Mouse (Mus musculus): ENCODE results near the gene Rftn1. TPM values are rescaled to one million over a fixed set of nuclear protein-coding genes. Genes with fewer than 3 reads are reported as not detected.

The Rftn1 gene
- total RNA-seq, 2 experiments from 2014 or later, result 16.3 to 22.7 TPM

DNA sequence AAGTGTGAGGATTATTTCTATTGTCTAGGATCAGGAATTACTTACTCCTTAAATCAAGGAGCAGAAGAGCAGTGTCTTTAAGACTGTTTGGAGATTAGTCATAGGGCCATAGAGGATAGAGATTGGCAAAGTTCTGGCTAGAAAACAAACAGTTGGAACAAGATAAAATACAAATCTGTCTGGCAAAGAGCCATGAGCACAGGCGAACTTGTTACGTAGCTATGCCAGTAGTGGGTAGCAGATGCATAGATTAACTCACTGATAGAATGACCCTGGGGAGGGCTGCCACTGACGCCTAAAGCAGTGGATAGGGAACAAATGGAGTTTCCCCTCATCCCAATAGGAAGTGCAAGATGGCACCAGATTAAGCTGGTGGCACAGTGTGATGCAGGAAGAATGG is 97.1 kb downstream of the Rftn1 start:
- no peak for DNase-seq

GRCm38 (mm10) chr17:50092848-50093247 is 97.6 kb downstream of the Rftn1 start:
- no peak for DNase-seq

DNA sequence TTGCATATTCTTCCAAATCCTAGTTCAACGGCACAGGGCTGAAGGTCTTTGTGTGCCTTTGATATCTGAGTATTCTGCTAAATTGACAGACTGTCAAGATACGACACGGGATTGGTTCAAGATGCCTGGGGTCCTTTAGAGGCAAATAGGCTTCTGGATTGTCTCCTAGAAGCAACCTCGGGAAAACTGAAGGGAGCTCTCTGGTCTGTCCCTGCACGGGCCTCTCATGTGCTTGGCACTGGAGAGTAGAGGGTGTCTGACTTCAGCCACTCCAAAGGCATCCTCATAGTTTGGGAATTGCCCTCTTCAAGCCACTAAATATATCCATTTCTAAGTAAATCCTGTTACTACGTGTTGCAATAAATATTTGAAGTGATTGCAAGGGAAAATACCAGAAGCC is 98.6 kb downstream of the Rftn1 start:
- DNase-seq, result no peak

DNA sequence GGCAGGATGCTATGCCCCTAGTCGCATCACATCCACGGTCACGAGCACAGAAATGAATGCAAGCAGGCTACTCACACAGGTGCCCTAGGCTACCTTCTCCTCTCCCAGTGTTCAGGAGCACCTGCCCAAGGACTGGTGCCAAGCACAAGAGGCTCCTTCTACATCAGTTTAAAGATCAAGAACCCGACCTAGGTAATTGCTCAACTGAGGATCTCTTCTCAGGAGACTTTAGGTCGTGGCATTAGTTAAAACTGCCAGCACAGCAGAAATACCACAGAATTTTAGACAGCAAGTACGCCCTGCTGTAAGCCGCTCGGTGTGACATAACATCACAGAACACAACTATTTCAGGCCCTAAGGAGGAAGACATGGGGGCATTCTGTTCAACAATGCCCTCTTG is 100.7 kb downstream of the Rftn1 start:
- DNase-seq, result no peak

GRCm38 (mm10) chr17:50088054-50088453 is 102.4 kb downstream of the Rftn1 start:
- DNase-seq, result peak; percentile 31

DNA sequence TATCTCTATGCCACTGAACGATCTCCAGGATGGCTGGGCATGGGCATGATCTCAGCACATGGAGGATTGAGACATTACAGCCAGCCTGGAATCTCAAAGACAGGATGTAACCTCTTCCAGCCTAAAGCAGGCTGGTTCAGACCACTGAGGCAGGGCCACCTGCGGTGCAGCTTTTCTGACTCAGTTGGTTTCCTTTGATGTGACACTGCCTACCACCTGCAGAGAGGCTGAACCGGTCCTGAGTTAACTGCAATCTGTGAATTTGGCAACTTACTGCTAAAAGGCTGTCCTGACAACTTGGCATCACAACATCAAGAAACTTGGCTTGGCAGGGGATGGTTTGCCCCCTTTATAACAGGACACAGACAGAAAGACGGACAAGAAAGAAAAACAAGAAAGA is 103.6 kb downstream of the Rftn1 start:
- DNase-seq, result no peak

DNA sequence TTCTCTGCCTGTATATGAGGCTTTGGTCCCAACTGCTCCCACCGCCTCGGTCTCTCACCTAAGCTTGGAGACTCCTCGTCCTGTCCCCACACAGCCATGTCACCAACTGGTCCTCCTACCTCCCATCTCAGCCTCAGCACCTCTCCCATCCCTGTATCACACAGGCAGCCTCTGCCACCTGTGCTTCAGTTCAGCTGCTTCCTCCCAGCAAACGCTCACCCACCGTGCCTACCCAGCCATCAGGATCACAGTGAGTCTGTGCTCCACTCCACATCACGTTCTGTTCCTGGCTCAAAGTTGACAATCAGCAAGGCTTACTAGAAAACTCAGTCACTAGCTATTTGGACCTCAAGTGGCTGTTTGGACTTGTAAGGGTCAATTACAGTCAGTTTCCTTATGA is 105.8 kb downstream of the Rftn1 start:
- DNase-seq, result no peak

- no peak for DNase-seq
These were observed 106.5 kb downstream of the Rftn1 start for GRCm38 (mm10) chr17:50083937-50084336.

DNA sequence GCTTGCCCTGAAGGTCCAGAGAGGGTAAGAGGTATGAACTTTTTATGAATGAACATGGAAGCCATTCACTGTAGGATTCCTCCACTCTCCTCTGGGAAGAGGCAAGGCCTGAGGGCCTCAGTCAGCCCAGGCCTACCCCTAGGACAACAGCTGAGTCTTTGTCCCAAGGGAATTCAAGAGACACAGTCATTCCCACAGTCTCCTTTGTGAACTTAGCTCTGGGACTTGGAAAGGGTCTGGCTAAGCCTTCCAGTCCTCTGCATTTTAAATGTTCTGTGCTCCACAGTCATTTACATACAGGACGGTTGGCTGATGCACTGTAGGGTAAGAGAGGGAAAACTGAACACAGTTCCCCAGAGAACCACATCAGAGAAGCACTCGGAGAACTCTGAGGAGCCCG is 107.5 kb downstream of the Rftn1 start:
- no peak for DNase-seq

DNA sequence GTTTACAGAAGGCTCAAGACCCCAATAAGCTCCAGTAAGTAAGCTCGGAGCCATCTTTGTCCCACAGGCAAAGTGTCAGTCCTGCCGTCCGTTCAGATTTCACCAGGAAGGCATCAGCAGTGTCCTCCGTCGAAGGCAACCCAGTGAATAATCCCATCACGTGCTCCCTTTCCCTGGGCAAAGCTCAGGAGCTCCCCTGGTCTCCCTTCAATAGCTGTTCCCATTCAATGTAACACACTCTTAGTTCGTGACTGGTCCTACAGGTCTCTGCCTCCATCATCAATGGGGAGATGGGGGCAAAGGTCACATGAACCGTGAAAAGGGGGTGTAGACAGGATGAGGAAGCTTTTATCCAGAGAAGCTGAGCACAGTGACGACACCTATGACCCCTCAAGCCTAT is 108.8 kb downstream of the Rftn1 start:
- no peak for DNase-seq

DNA sequence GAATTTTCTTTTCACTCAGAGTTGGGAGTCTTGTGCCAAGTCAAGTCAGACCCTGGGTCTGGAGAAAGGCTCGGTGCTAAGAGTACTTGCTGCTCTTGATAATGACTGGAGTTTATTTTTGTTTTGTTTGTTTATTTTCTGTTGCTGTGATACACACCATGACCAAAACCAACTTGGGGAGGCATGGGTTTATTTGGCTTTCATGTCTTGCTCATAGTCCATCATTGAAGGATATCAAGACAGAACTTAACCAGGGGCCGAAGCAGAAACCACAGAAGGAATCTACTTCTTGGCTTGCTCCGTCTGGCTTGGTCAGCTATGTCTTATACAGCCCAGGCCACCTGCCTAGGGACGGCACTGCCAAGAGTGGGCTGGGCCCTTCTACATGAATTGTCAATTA is 109.5 kb downstream of the Rftn1 start:
- DNase-seq, result no peak

DNA sequence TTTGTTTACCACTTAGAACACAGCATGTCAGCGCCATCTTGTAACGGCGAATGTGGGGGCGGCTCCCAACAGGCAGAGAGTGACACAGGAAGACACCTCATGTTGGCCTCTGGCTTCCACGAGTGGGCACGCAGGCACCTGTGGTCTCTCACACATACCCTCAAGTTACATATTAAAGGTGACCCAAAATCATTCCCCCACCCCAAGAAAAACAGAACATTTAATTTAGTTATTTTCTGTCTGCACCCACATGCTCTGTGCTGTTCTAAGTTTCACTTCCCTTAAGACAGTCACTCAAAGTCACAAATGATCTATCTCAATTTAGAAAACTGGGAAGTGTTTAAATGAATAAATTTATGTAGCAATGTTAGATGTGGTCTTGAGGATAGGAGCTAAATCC is 111.7 kb downstream of the Rftn1 start:
- DNase-seq, result no peak

GRCm38 (mm10) chr17:50072982-50073965 is 117.2 kb downstream of the Rftn1 start:
- DNase-seq, result no peak

DNA sequence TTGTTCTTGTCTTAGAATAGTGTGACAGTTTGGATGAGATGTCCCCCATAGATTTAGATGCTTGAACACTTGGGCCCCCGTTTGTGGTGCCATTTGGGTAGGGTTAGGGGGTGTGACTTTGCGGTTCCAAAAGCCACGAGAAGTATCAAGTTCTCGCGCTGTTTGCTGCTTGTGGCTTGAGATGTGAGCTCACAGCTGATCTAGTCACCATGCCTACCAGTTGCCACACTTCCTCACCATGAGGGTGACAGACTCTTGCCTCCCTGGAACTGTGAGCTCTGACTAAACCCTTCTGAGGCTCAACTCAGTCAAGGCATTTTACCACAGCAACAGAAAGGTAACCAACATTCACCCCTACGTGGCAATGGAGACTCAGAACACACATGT is 118.9 kb downstream of the Rftn1 start:
- no peak for DNase-seq

- no peak for DNase-seq
These were observed 119.5 kb downstream of the Rftn1 start for GRCm38 (mm10) chr17:50070822-50071601.

DNA sequence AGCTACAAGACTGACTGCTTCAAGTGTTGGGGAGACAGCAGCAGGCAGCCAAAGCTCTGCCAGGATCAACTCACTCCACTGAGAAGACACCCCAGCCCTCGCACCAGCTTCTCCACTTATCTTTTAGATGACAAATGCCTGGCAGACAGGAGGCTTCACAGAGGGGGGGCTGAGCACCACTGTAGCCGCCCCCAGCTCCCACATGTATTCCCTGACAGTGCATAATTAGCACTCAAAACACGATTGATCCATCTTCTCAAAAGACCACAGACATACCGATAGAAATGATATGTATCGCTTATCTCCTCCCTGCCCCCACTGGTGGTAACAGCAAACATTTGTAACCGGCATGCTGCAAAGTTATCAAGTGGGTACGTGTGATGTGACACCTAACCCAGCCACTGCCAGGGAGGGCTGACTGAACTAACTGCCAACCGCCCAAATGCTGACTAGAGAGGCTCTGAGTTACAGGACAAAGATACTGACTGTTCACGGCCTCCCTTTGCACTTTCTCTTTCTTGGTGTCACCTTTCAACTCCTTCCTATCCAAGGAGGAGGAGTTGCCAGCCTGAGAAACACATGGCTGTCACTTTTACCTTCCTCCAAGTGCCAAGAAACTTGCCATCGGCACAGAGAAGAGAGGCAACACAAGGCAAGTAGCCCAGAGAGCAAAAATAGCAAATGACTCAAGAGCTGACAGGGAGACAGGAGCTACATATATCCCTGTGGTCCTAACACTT is 120.4 kb downstream of the Rftn1 start:
- peak; percentile 31 for DNase-seq

DNA sequence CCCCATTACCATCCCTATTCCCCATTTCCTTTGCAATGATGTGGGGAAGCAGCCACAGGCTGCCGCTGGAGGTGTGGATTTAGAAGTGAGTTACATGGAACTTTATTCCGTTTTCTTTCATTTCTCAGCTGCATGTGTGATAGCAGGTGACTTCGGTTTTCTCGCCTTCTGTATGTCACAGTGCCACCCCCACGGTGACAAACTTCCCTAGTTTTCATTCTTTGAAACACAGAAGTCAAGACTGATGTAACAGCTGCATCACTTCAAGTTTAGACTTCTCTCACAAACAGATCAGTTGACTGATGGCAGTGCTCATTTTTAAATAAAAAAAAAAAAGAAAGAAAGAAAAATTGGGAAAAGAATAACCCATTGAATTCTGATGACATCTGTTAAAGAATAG is 121.3 kb downstream of the Rftn1 start:
- DNase-seq, result no peak

DNA sequence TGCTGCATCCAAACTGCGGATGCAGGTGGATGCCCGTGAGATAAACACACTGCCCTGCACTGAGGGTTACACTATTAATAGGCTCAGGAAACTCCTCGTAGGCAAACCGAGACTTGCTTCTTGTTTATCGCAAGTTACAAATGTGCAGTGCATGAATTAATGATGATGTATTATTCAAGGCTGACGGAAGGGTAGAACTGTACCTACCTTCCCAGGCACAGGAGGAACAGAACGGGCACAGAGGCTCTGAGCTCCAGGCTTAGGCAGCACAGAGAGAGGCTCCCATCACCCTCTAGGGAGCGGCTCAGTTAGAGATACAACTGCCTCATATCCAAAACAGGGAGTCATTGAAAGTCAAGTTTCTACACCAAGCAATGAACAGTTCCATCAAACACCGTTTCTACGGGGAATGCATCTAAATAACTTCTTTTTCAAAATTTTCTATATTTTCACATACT is 121.8 kb downstream of the Rftn1 start:
- no peak for DNase-seq

- no peak for DNase-seq
These were observed 122.4 kb downstream of the Rftn1 start for GRCm38 (mm10) chr17:50067774-50068680.

DNA sequence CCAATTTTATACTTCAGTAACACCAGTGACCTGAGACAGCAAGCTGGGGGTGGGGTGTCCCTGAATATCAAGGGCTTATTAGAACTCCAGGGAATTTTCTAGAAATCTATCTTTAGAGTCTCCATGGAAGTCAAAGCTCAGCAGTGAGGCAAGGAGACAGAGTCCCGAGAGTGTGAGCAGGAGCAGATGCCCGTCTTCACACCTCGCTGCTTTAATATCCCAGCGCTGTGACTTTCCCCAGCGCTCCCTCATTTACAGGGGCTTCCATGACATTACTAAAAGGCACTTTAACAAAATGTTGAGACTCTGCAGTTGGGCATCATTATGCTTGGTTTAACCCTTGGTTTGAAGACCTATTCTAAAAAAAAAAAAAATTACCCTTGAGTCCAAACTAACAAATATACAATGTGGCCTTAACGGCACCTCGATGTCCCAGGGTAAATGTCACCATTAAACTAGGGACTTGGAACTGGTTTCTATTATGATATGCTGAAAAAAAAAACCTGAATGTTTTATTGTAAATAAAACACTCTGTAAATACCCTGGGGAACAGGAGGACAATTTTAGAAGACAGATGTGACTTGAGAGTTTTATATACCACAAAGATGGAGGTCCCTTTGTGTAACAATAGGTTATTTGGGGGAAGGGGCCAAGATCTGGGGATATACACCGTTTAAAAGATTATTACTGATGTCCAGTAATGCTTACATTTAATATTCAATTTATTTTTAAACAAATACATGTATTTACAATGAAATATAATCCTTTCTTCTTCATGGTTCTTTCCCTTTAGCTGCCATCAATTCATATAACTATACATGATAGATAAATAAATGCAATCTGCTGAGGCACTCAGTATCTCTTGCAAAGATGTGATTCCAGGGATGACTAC is 123.4 kb downstream of the Rftn1 start:
- DNase-seq, result no peak

Data from adrenal gland, postnatal 10 days (tissue).